Mouse (Mus musculus) stomach, adult 2 months (tissue): ENCODE data around the gene Fbxl4. TPM values are rescaled to one million over a fixed set of nuclear protein-coding genes. Genes with fewer than 3 reads are reported as not detected.

ENCODE experiments used
- polyA plus RNA-seq: library from polyadenylated mRNA; depleted of rRNA; stranded (reverse); fragments of >200 nt; gene quantifications from 2 replicates; pipeline ENCODE4 v1.2.3, GENCODE M21; 2012; rRNA removed

Gene Fbxl4
- 6.6 and 11.5 TPM in 2 replicates for polyA plus RNA-seq

DNA sequence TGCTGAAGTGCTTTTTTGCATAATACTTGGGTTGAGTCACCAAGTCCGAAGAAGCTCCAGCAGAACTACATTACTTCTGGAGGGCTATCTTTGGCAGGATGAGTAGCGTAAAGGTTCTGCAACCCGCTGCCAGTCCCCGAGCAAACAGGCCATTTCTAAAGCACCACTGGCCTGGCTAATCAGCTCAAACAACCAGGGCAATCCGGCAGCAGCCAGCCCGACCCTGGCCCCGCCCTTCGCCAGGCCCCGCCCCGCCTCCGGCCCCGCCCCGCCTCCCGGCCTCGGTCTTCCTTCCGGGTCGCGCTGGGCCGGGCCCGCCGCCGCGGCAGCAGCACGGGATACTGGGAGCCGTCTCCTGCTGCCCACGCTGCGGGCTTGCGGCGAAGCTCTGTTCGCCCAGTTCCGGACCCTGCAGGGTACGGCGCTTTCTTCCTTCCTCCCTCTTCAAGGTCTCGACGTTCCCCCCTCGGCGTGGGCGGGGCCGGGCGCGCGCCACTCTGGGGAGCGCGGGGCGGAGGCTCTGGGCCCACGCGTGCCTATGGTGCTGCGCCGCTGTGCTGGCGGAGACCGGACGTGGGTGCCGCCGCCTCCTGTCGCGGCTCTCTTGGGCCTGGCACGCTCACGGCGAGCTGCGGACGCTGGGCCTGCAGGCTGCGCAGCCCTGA lies at the start of gene Fbxl4:
Fbxl4 (plus strand) TSS at position 278 of the 665 bp plus-strand sequence.

Other genes starting within 250 kb of the Fbxl4 start
- gene Pou3f2, start 130.8 kb downstream of the Fbxl4 start, polyA plus RNA-seq: not detected in 2 replicates